Mouse (Mus musculus): ENCODE measurements around the gene Zbtb3. TPM values are rescaled to one million over a fixed set of nuclear protein-coding genes. Genes with fewer than 3 reads are reported as not detected.
A peak's percentile ranks its signal among the peaks of the same experiment; 100 is the strongest.

The Zbtb3 gene
- polyA plus RNA-seq (2016; fragmentation: Nextera tagmentation; extraction: Ambion mirVana), result 7.2 and 7.5 TPM in 2 replicates

DNA sequence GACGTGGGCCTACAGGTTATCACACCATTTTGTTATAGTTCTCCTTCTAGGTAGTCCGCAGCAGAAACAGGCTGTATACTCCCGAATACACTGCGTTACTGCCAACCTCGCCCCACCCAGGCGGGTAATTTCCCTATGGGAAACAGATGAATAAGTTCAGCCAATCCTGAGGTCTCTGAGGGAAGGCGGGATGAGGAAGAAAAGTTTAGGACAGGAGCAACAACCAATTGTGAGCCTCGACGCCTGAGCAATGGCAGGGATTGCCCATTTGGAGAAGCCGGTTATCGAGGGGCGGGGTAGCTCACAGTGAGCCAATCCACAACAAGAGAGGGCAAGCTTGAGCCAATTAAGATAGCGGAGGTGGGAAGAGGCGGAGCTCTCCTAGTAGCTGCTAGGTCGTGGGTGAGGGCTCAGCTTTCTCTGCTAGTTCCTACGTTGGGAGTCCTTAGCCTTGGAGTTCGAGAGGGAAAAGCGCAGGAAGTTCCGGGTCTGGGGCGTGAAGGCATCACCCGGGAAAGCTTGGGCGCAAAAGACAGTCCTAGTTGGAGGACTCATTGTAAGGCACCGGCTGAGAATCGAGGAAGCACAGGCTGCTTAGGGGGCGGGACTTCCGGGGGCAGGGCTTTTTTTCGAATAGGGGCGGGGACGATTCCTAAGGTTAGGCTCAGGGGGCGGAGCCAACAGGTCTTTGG is at the start of gene Zbtb3:
TSS of gene Zbtb3 (plus strand) at position 426 of the 692 bp plus-strand sequence.
- peak within 1 kb of the TSS; percentile 51 for H3K9ac ChIP-seq
- under 1% methylated on average over 30 of the region's 30 CpGs for WGBS

DNA sequence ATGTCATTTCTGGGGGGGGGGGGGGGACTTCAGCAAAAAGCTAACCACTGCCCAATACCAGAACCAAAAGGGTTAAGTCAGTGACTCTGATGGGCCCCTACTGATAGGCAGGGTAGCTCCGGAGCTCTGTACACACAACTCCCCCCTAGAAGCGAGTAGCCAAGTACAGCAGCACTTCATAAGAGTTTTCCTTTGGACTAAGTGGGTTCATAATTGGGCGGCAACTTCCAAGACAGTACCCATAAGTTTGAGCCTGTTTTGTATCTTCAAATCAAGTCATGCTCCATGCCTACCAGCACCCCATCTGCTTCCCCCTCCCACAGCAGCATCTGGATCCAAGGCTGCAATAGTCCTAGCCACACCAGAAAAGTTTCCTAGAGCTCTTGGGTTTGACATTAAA is 46.7 kb upstream of the Zbtb3 start:
- no peak for ATAC-seq (ENCODE audit: low FRiP score, low read depth)
- Histone ChIP-seq H3K27me3 (replicated peaks) (no peaks in the 10 kb centered on the region), H3K4me1 (peaks cover 19% of the 10 kb centered on the region), H3K9ac (no peak overlapping the region), H3K9me3 (no peaks in the 10 kb centered on the region), H3K27ac (no peak overlapping the region), H3K36me3 (peaks cover 41% of the 10 kb centered on the region), H3K4me2 (replicated peaks) (peak overlapping the region; percentile 77), H3K4me3 (no peak overlapping the region)
- 78% methylated on average over 3 of the region's 3 CpGs for WGBS

More for the DNA sequence above, at the start of gene Zbtb3:
- no peaks in the 10 kb centered on the region for H3K27me3 ChIP-seq (replicated peaks)
- H3K4me1 ChIP-seq, result peaks cover 22% of the 10 kb centered on the region
- peak within 1 kb of the TSS; percentile 54 for H3K4me3 ChIP-seq
- H3K36me3 ChIP-seq, result peaks cover 26% of the 10 kb centered on the region
- H3K27ac ChIP-seq, result peak within 1 kb of the TSS; percentile 57; the same call in 1 of the 2 replicates
- H3K4me2 ChIP-seq (replicated peaks), result peak within 1 kb of the TSS; percentile 73
- peak; percentile 97 for ATAC-seq (ENCODE audit: low FRiP score, low read depth)
- no peaks in the 10 kb centered on the region for H3K9me3 ChIP-seq

DNA sequence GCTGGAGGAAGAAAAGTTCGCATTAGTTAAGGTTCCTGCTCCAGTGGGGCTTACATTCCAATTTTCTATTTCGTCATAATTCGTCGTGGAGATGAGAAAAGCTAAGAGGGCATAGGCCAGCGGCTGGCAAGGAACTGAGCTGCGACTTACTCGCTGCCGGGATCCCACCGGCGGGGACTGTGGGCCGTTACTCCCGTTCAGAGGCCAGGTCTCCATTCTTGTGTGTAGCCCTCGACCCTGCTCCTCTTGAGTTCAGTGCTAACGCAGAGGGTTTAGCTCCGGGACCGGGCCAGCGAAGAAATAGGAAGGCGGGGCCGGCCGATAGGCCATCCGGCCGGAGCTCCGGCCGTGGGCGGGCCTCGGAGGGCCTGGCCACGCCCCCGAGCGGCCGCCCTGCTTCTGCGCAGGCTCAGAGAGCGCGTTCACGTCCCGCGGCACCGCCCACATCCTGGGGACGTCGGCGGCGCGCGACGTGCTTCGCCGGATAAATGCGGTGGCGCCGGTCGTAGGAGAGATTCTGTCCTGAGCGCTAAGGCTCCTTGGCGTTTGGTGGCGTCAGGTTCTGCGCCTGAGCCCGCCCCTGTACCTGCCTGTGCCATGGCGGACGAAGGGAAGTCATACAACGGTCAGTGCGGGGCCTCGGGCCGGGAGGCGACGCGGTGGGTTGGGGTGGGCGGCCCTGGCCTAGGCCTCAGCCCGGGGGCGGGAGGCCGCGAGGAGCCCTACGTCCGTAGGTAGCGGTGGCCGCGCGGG is 45.5 kb upstream of the Zbtb3 start, which contains the start of gene Nxf1:
TSS of gene Nxf1 (plus strand) at position 439 of the 753 bp plus-strand sequence.
- Histone ChIP-seq H3K4me2 (replicated peaks) (peak within 1 kb of the TSS; percentile 77), H3K27ac (peak within 1 kb of the TSS; percentile 80), H3K9ac (peak within 1 kb of the TSS; percentile 96), H3K36me3 (peaks cover 31% of the 10 kb centered on the region), H3K27me3 (replicated peaks) (no peaks in the 10 kb centered on the region), H3K4me3 (peak within 1 kb of the TSS; percentile 96), H3K4me1 (peaks cover 19% of the 10 kb centered on the region), H3K9me3 (no peaks in the 10 kb centered on the region)
- peak; percentile 95 for ATAC-seq (ENCODE audit: low FRiP score, low read depth)
- 1% methylated on average over 74 of the region's 75 CpGs for WGBS

DNA sequence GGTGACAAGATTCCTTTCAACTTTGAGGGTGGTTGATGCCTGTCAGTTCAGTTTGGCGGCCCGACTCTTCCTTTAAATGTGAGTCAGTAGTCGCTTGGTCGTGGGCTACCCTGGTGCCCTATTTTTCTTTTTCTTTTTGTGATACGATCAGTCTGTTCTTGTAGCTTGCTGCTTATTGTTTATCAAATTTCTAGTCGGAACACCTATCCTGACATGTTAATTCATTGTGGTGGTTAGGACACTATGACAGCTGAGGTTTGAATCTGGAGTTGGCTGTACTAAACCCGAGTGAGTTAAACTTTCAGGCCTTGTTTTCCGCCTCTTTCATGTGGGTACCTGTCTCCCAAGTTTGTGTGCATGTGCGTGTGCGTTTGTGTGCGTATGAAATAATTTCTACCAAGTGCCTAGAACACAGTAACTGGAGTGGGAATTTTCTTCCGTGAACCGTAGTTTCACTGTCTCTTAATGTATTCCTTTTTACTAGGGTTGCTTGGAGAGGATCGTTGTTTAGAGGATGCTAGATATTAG is 44.8 kb upstream of the Zbtb3 start:
- peak overlapping the region; percentile 96 for H3K4me3 ChIP-seq
- H3K27me3 ChIP-seq (replicated peaks), result no peaks in the 10 kb centered on the region
- WGBS, result 8% methylated on average over 14 of the region's 14 CpGs
- peaks cover 31% of the 10 kb centered on the region for H3K36me3 ChIP-seq
- H3K9me3 ChIP-seq, result no peaks in the 10 kb centered on the region
- H3K9ac ChIP-seq, result peak overlapping the region; percentile 96
- H3K4me1 ChIP-seq, result peaks cover 19% of the 10 kb centered on the region
- H3K27ac ChIP-seq, result no peak overlapping the region; the same call in 1 of the 2 replicates
- ATAC-seq (ENCODE audit: low FRiP score, low read depth), result no peak
- H3K4me2 ChIP-seq (replicated peaks), result peak overlapping the region; percentile 77

DNA sequence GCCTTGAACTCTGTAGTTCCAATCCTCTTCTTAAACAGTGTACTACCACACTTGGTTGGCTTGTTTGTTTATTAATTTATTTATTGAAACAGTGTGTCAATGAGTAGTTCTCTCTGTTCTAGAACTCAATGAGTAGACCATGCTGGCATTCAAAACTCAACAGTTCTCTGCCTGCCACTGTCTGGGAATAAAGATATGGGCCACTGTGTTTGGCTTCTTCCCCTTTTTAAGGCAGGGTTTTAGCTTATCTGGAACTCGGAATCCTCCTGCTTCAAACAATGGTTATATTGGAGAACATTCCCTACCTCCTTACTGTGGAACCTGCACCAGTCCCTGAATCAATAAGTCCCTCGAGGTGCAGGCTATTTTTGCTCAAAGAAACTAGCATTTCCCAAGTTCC is 43.5 kb upstream of the Zbtb3 start:
- Histone ChIP-seq H3K4me1 (peaks cover 19% of the 10 kb centered on the region), H3K4me3 (no peak overlapping the region), H3K36me3 (peaks cover 35% of the 10 kb centered on the region), H3K27me3 (replicated peaks) (no peaks in the 10 kb centered on the region), H3K9ac (no peak overlapping the region), H3K9me3 (no peaks in the 10 kb centered on the region), H3K4me2 (replicated peaks) (peak overlapping the region; percentile 77; the same call in 1 of the 2 replicates), H3K27ac (no peak overlapping the region)
- ATAC-seq (ENCODE audit: low FRiP score, low read depth), result no peak
- WGBS, result 94% methylated on average over 2 of the region's 2 CpGs

DNA sequence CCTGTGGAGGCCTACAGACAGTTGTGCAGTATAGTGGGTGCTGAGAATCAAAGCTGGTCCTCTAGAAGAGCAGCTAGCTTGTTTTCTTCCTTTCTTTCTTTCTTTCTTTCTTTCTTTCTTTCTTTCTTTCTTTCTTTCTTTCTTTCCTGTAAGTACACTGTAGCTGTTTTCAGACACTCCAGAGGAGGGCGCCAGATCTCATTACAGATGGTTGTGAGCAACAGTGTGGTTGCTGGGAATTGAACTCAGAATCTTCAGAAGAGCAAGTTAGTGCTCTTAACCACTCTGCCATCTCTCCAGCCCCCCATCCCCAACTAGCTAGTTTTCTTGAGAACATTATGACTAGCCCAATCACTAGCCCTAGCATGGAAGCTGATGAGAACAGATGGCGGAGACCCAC is 41.6 kb upstream of the Zbtb3 start:
- WGBS, result 84% methylated on average over 2 of the region's 2 CpGs
- Histone ChIP-seq H3K9me3 (peaks cover 13% of the 10 kb centered on the region; the same call in 1 of the 2 replicates), H3K27ac (no peak overlapping the region), H3K4me2 (replicated peaks) (no peak overlapping the region), H3K27me3 (replicated peaks) (no peaks in the 10 kb centered on the region), H3K4me3 (no peak overlapping the region), H3K9ac (no peak overlapping the region), H3K36me3 (peaks cover 39% of the 10 kb centered on the region), H3K4me1 (peaks cover 18% of the 10 kb centered on the region)
- no peak for ATAC-seq (ENCODE audit: low FRiP score, low read depth)

DNA sequence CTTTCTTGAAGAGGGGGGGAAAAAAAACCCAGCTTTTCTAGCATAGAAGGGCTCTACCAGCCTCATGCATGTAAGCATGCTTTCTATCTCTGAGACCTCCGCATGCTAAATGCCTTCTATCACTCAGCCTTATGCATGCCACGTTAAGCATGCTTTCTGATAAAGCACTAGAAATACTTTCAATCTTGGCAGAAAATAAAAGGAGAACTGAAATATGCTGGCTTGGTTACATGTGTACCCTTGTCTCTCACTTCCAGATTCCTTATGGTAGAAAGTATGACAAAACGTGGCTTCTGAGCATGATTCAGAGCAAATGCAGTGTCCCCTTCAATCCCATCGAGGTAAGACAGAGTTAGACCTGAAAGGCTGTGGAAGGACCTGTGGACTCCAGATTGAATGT is 39.1 kb upstream of the Zbtb3 start:
- Histone ChIP-seq H3K9me3 (peaks cover 14% of the 10 kb centered on the region; the same call in 1 of the 2 replicates), H3K27me3 (replicated peaks) (no peaks in the 10 kb centered on the region), H3K36me3 (peaks cover 63% of the 10 kb centered on the region), H3K4me2 (replicated peaks) (no peak overlapping the region), H3K4me3 (no peak overlapping the region), H3K4me1 (peaks cover 8% of the 10 kb centered on the region), H3K27ac (no peak overlapping the region), H3K9ac (no peak overlapping the region)
- 93% methylated on average over 4 of the region's 4 CpGs for WGBS
- no peak for ATAC-seq (ENCODE audit: low FRiP score, low read depth)

DNA sequence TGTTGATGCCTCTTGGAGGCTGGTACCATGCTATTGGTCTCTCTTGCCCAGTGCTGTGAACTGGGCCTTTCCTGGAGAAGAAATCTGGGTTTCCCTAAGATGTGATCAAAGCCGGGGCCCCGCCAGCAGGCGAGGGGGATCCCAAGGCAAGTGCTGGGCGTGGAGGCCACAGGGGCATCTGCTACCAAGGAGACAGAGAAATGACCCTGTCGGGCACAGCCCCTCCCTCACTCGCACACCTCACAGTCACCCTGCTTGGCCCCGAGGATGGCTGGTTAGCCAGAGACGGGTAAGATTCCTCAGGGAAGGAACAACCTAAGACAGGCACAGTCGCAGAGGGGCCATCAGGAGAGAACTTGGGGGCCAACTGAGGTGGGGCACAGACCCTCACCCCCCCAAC is 36.8 kb upstream of the Zbtb3 start:
- Histone ChIP-seq H3K4me3 (no peak overlapping the region), H3K27me3 (replicated peaks) (no peaks in the 10 kb centered on the region), H3K9me3 (peaks cover 14% of the 10 kb centered on the region; the same call in 1 of the 2 replicates), H3K9ac (no peak overlapping the region), H3K36me3 (peaks cover 84% of the 10 kb centered on the region), H3K27ac (no peak overlapping the region), H3K4me1 (peaks cover 4% of the 10 kb centered on the region; the same call in 1 of the 2 replicates), H3K4me2 (replicated peaks) (no peak overlapping the region)
- no peak for ATAC-seq (ENCODE audit: low FRiP score, low read depth)
- 96% methylated on average over 9 of the region's 9 CpGs for WGBS

DNA sequence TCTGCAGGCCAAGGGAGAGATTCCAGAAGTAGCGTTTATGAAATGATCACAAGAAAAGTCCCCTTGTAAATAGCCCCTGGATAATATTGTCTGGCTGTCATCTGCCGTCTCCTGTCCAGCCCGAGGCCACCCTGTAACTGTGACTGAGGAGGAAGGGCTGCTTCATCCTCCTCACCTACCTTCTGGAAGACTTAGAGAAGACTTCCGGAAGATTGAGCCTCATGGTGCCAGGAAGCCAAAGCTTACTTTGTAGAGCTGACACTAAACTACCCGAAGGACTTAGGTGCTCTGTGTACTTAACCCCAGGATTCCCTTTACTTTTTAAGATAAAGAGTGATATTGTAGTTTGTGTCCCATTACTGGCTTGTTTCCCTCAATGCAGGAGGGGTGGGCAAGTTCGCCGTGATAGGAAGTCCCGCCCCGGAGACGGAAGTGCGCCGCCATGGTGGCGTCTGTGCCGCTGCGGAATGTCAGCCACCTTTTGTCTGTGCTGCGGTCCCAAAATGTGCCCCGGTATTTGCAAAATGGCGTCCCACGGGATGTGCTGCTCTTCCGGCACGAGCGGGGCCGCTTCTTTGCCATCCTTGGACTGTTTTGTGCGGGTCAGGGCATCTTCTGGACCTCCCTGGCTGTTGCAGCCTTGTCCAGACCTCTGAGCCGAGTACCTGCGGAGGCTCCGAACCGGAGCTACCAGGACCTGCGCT is 31.6 kb upstream of the Zbtb3 start, which contains the start of gene Tmem223:
TSS of gene Tmem223 (plus strand) at position 430 of the 704 bp plus-strand sequence.
- 0 out of 2 replicates have a peak, but pooled peaks cover 2% of the 10 kb centered on the region for H3K9me3 ChIP-seq
- 0 out of 2 replicates have a peak, but pooled peaks have one; percentile 12 for ATAC-seq (ENCODE audit: low FRiP score, low read depth)
- peak within 1 kb of the TSS; percentile 64 for H3K4me2 ChIP-seq (replicated peaks)
- 22% methylated on average over 29 of the region's 29 CpGs for WGBS
- no peaks in the 10 kb centered on the region for H3K27me3 ChIP-seq (replicated peaks)
- peak within 1 kb of the TSS; percentile 94 for H3K9ac ChIP-seq
- H3K36me3 ChIP-seq, result peaks cover 63% of the 10 kb centered on the region
- peak within 1 kb of the TSS; percentile 79 for H3K4me3 ChIP-seq
- H3K4me1 ChIP-seq, result peaks cover 32% of the 10 kb centered on the region
- peak within 1 kb of the TSS; percentile 60; the same call in 1 of the 2 replicates for H3K27ac ChIP-seq

DNA sequence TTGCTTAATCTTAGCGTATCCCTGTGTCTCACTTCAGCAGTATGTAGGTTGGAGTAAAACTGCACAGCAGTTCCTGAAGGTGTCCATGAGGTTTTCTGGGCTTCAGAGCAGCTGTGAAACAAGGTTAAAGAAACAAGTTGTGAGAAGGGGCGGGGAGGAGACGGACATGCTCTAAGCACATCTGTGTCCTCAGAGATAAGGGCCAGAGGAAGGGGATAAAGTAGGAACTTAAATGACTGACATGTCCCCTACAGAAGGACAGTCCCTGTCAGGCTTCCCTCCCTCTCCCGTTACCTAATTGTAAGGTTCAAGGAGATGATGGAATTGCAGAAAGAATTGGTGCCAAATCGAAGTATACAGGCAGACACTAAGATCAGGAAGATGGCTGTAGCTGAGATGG is 29.4 kb upstream of the Zbtb3 start:
- H3K27ac ChIP-seq, result no peak overlapping the region
- peaks cover 41% of the 10 kb centered on the region for H3K36me3 ChIP-seq
- whole genome bisulfite sequencing, result 85% methylated on average over 5 of the region's 5 CpGs
- no peaks in the 10 kb centered on the region for H3K27me3 ChIP-seq (replicated peaks)
- no peak for ATAC-seq (ENCODE audit: low FRiP score, low read depth)
- peak overlapping the region; percentile 72 for H3K4me3 ChIP-seq
- H3K9me3 ChIP-seq, result no peaks in the 10 kb centered on the region
- H3K4me1 ChIP-seq, result peaks cover 33% of the 10 kb centered on the region
- H3K9ac ChIP-seq, result no peak overlapping the region
- peak overlapping the region; percentile 94 for H3K4me2 ChIP-seq (replicated peaks)

DNA sequence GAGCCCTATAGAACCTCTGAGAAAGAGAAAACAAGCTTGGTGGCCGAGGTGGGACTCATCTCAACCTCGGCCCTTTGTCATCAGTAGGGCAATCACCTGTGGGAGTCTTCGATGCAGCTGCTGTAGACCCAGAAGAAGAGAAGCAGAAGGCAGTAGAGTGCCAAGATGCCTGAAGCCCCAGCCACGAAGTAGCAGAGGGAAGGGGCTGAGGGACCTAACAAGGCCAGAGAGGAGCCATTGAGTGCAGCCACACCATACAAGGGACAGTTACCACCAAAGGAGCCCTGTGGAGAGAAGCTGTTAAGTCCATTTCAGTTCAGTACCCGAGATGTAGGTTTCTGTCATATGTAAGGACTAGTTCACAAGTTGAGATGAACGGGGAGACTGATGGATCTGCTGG is 28.9 kb upstream of the Zbtb3 start:
- H3K9ac ChIP-seq, result 0 out of 2 replicates have a peak overlapping the region, but pooled peaks have one; percentile 93
- H3K4me1 ChIP-seq, result peaks cover 33% of the 10 kb centered on the region
- no peaks in the 10 kb centered on the region for H3K27me3 ChIP-seq (replicated peaks)
- WGBS, result 57% methylated on average over 6 of the region's 6 CpGs
- no peaks in the 10 kb centered on the region for H3K9me3 ChIP-seq
- H3K4me3 ChIP-seq, result peak overlapping the region; percentile 72
- no peak overlapping the region for H3K27ac ChIP-seq
- H3K36me3 ChIP-seq, result peaks cover 41% of the 10 kb centered on the region
- ATAC-seq (ENCODE audit: low FRiP score, low read depth), result no peak
- peak overlapping the region; percentile 94 for H3K4me2 ChIP-seq (replicated peaks)
